Mouse (Mus musculus): ENCODE results near the gene Trafd1.

DNA sequence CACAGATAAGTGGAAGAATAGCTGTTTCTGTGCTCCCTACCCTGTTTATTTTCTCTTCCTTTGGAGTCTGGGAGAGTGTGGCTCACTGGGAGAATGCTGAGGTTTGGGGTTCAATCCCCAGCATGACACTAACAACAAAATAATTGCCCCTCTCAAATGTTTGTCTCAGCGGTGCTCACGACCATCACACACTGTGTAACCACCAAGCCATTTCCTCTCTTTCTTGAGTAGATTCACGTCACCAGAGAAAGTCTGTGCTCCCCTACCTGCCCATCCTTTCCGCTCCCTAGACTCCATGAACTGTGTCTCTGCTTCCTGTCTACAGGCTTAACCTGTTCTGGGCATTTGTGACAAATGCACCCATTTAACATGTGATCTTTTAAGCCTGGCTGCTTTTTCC is 50.0 kb downstream of the Trafd1 start:
- TF ChIP-seq POLR2A (IDR thresholded peaks at IDR 0.05; ENCODE audit: low read depth, low read length) (no peak), CTCF (conservative IDR thresholded peaks at IDR 0.05; ENCODE audit: insufficient read depth, insufficient read length, low read depth, low read length) (no peak)
